Mouse (Mus musculus): Measurements from ENCODE around the gene Larp6. TPM values are rescaled to one million over a fixed set of nuclear protein-coding genes. Genes with fewer than 3 reads are reported as not detected.

Gene Larp6
- total RNA-seq, 2 experiments from 2014 or later: 2.2 to 2.9 TPM

DNA sequence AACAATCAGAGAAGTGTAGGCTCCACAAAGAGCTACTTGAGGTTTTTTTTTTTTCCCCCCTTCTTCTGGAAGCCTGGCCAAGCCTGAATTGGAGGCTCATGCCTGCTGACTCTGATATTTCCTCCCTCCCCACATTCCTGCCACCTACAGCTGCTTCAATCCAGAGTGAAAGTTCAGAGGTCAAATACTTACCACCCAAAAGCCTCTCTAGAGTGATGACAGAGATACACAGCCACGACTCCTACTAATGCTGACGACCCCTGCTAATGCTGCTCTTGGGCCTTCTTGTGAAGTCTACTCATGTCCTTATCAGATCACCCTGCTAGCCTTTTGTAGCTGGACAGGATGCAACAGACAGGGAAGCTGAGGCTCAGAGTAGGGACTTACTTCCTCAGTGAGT, 52.4 kb downstream of the Larp6 start:
- no peak for DNase-seq

- DNase-seq: peak; percentile 27
Observed at GRCm38 (mm10) chr9:60768393-60768792, 55.6 kb downstream of the Larp6 start.

GRCm38 (mm10) chr9:60769711-60770111, 56.9 kb downstream of the Larp6 start:
- no peak for DNase-seq

GRCm38 (mm10) chr9:60773713-60774112, 60.9 kb downstream of the Larp6 start:
- no peak for DNase-seq

DNA sequence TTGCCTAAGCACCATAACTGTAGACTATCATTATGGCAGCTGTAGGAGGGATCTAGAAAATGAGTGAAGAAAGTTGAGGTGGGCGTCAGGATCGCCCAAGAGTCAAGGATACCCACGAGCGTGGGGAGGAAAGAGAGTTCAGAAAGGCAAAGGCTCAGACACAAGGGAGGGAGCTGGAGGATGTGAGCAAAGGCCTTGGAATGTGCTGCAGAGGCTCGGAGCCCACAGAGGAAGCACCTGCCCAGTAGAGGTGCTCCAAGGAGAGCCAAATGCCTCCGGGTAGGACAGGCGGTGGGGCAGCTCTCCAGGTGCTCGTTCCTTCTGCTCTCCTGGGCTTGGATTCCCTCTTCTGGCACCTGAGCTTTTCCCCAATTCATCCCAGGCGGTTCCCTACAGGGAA, 64.1 kb downstream of the Larp6 start:
- no peak for DNase-seq

DNA sequence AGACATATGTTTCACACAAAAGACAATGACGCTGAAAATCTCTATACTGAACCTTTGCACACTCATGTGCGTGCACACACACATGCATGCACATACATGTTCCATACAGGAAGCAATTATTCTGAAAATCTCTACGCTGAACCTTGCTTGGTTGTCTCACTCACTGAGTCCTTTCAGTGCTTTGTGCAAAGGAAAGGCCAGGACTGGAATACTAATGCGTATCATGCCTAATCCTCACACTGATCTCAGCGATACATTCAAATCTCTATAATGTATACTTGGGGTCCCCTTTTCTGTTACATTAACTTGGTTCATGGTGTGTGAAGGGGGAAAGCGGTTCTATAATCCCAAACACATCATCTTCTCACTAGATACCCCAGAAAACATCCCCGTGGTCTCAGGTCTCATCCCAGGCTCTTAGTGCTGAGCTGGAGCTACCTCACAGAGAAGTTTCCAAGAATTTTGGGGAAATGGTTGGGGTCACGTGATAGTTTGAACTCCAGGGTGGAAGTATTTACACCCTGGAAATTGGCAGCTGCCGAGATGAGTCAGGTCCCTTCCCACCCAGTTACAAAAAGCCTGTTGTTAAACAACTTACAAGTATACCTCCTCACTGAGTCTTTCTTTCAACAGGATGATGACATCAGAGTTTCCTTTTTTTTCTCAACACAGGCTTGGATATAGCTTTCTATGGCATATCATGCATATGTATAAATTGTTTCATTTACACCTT, 69.4 kb downstream of the Larp6 start:
- no peak for DNase-seq

- DNase-seq: no peak
Observed at GRCm38 (mm10) chr9:60785069-60785468, 72.3 kb downstream of the Larp6 start.

- DNase-seq: no peak
Observed at GRCm38 (mm10) chr9:60787517-60788110, 74.8 kb downstream of the Larp6 start.

Other genes starting within 250 kb of the Larp6 start
- 1 to 10 TPM; 5.9 to 9.1 TPM for gene Thsd4, start 190.9 kb upstream of the Larp6 start, total RNA-seq (2021)
- gene Lrrc49, start 24.8 kb upstream of the Larp6 start, total RNA-seq (2021): 1 to 10 TPM; 4.7 to 5.1 TPM
- 10 to 100 TPM; 84.9 to 90.4 TPM for gene Uaca, start 81.6 kb downstream of the Larp6 start, total RNA-seq (2021)

Data from gastrocnemius, postnatal 10 days (tissue).